Mouse (Mus musculus) inflammation-experienced regulatory T-cells, adult 6 months (primary cell): Measurements from ENCODE around the gene Col4a3. TPM values are rescaled to one million over a fixed set of nuclear protein-coding genes. Genes with fewer than 3 reads are reported as not detected.

ENCODE experiments used
- polyA plus RNA-seq, 3 experiments: library from polyadenylated mRNA; unstranded; fragments of 100-300 nt; shearing (Covaris generic); gene quantifications; one replicate each; pipeline ENCODE4 v1.2.1; 2017

The Col4a3 gene
- polyA plus RNA-seq, 3 experiments from 2014 or later = 0.10 TPM; not detected in 2

Other genes starting within 250 kb of the Col4a3 start
- under 1 TPM; 0.05 to 0.40 (median 0.33) TPM for gene Col4a4, start 72 bp upstream of the Col4a3 start, polyA plus RNA-seq
- 100 to 1,000 TPM in 1 of 3 experiments, 10 to 100 TPM in 2; 83.4 to 108 (median 89.5) TPM for gene Mff, start 138.0 kb downstream of the Col4a3 start, polyA plus RNA-seq
- gene Tm4sf20, start 181.5 kb downstream of the Col4a3 start, polyA plus RNA-seq = 1 to 10 TPM in 1 of 3 experiments, under 1 TPM in 1, not detected in 1; 0.40 to 1.1 TPM
- gene Gm47791, start 184.3 kb downstream of the Col4a3 start, polyA plus RNA-seq = not detected